Mouse (Mus musculus): ENCODE measurements around the gene Fcho1. TPM values are rescaled to one million over a fixed set of nuclear protein-coding genes. Genes with fewer than 3 reads are reported as not detected.
"Not testable (repeated sequence)": the region's sequence is repeated elsewhere in the genome, so short reads cannot be mapped to it uniquely, and the experiment has no call there.

Gene Fcho1
- 16.6 and 16.9 TPM in 2 replicates for polyA plus RNA-seq (2015; fragmentation: Nextera tagmentation; extraction: Ambion mirVana)

GRCm38 (mm10) chr8:71725122-71725924 lies at the start of gene Fcho1:
Gene Fcho1, minus strand, starts transcription at chr8:71725716.
- no peaks in the 10 kb centered on the region for H3K9me3 ChIP-seq (replicated peaks)
- peak; percentile 82 for DNase-seq
- 1% methylated on average over 50 of the region's 54 CpGs for WGBS (ENCODE audit: insufficient replicate concordance)
- ATAC-seq (ENCODE audit: low read depth): peak; percentile 82
- peaks cover 56% of the 10 kb centered on the region for H3K4me1 ChIP-seq (replicated peaks)
- H3K27me3 ChIP-seq: peaks cover 34% of the 10 kb centered on the region
- H3K4me3 ChIP-seq (replicated peaks): peak within 1 kb of the TSS; percentile 76
- peak within 1 kb of the TSS; percentile 82 for H3K9ac ChIP-seq
- peak within 1 kb of the TSS; percentile 99 for H3K4me2 ChIP-seq
- H3K36me3 ChIP-seq: 0 out of 2 replicates have a peak, but pooled peaks cover 5% of the 10 kb centered on the region
- H3K27ac ChIP-seq: peak within 1 kb of the TSS; percentile 39; the same call in 1 of the 2 replicates

GRCm38 (mm10) chr8:71771336-71771735 lies 45.8 kb upstream of the Fcho1 start:
- DNase-seq (no peak), ATAC-seq (ENCODE audit: low read depth) (no peak)
- Histone ChIP-seq H3K36me3 (no peaks in the 10 kb centered on the region), H3K9ac (no peak overlapping the region), H3K27me3 (no peaks in the 10 kb centered on the region), H3K4me3 (replicated peaks) (no peak overlapping the region), H3K9me3 (replicated peaks) (peaks cover 8% of the 10 kb centered on the region), H3K27ac (no peak overlapping the region), H3K4me1 (replicated peaks) (no peaks in the 10 kb centered on the region), H3K4me2 (no peak overlapping the region)
- 81% methylated on average over 15 of the region's 15 CpGs for WGBS (ENCODE audit: insufficient replicate concordance)

- no peak overlapping the region for H3K9ac ChIP-seq
- H3K4me2 ChIP-seq: no peak overlapping the region
- no peaks in the 10 kb centered on the region for H3K9me3 ChIP-seq (replicated peaks)
- DNase-seq (no peak), ATAC-seq (ENCODE audit: low read depth) (no peak)
- no peak overlapping the region for H3K27ac ChIP-seq
- H3K4me3 ChIP-seq (replicated peaks): no peak overlapping the region
- no peaks in the 10 kb centered on the region for H3K4me1 ChIP-seq (replicated peaks)
- no peaks in the 10 kb centered on the region for H3K36me3 ChIP-seq
- H3K27me3 ChIP-seq: no peaks in the 10 kb centered on the region
- WGBS (ENCODE audit: insufficient replicate concordance): 78% methylated on average over 3 of the region's 3 CpGs
These were observed 33.3 kb upstream of the Fcho1 start for GRCm38 (mm10) chr8:71758816-71759215.

DNA sequence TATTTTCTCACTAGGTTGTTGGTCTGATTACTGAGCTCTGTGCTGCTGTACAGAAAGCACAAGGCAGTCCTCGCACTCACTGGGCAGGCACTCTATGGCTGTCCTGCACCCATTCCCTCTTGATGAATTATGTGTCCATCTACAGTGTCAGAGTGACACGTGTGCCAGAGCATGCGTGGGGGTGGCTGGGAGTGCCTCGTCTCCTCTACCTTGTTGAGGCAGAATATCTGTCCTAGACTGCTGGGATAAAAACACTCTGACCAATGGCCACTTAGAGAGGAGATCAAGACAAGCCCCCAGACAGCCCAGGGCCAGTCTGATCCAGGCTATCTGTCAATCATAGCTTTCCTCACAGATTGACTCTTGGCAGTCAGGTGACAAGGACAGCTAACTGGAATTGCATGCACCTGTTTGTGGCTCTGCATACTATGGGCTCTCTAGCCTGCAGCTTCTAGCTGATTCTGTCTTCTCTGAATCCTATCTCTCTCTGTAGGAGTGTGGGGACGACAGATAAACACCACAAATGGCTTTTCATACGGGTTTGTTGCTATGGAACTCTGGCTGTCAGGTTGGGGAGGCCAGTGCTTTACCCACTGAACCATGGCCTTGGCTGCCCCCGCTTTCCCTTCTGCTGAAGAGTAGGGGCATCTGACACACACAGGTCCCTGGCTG lies 27.5 kb upstream of the Fcho1 start:
- WGBS (ENCODE audit: insufficient replicate concordance): 44% methylated on average over 7 of the region's 7 CpGs

GRCm38 (mm10) chr8:71752263-71752662 lies 26.7 kb upstream of the Fcho1 start:
- not testable (repeated sequence) for DNase-seq; H3K9me3 ChIP-seq (replicated peaks); H3K36me3 ChIP-seq; H3K27ac ChIP-seq; H3K4me3 ChIP-seq (replicated peaks); H3K27me3 ChIP-seq; H3K4me2 ChIP-seq; H3K4me1 ChIP-seq (replicated peaks); ATAC-seq (ENCODE audit: low read depth); H3K9ac ChIP-seq

More for the DNA sequence above, 27.5 kb upstream of the Fcho1 start:
- not testable (repeated sequence) for DNase-seq; H3K4me1 ChIP-seq (replicated peaks); H3K36me3 ChIP-seq; H3K27ac ChIP-seq; H3K9ac ChIP-seq; H3K27me3 ChIP-seq; H3K4me3 ChIP-seq (replicated peaks); H3K9me3 ChIP-seq (replicated peaks); ATAC-seq (ENCODE audit: low read depth); H3K4me2 ChIP-seq

- not testable (repeated sequence) for H3K4me1 ChIP-seq (replicated peaks); DNase-seq; H3K9ac ChIP-seq; H3K4me3 ChIP-seq (replicated peaks); H3K27me3 ChIP-seq; H3K27ac ChIP-seq; ATAC-seq (ENCODE audit: low read depth); H3K4me2 ChIP-seq; H3K9me3 ChIP-seq (replicated peaks); H3K36me3 ChIP-seq
- WGBS (ENCODE audit: insufficient replicate concordance): 42% methylated on average over 2 of the region's 2 CpGs
These were observed 25.9 kb upstream of the Fcho1 start for GRCm38 (mm10) chr8:71751337-71751886.

- not testable (repeated sequence) for DNase-seq; H3K36me3 ChIP-seq; ATAC-seq (ENCODE audit: low read depth); H3K4me2 ChIP-seq; H3K9me3 ChIP-seq (replicated peaks); H3K27me3 ChIP-seq; H3K27ac ChIP-seq; H3K4me1 ChIP-seq (replicated peaks); H3K4me3 ChIP-seq (replicated peaks); H3K9ac ChIP-seq
- WGBS (ENCODE audit: insufficient replicate concordance): 63% methylated on average over 6 of the region's 6 CpGs
These were observed 24.0 kb upstream of the Fcho1 start for GRCm38 (mm10) chr8:71749321-71750075.

- H3K9me3 ChIP-seq (replicated peaks); H3K27me3 ChIP-seq; H3K9ac ChIP-seq; H3K27ac ChIP-seq; H3K4me1 ChIP-seq (replicated peaks); H3K4me2 ChIP-seq; ATAC-seq (ENCODE audit: low read depth); DNase-seq; H3K36me3 ChIP-seq; H3K4me3 ChIP-seq (replicated peaks): not testable (repeated sequence)
These were observed 21.6 kb upstream of the Fcho1 start for GRCm38 (mm10) chr8:71747082-71747481.

- Histone ChIP-seq H3K36me3 (no peaks in the 10 kb centered on the region), H3K9me3 (replicated peaks) (no peaks in the 10 kb centered on the region), H3K27me3 (peaks cover 4% of the 10 kb centered on the region; the same call in 1 of the 2 replicates), H3K4me2 (no peak overlapping the region), H3K4me3 (replicated peaks) (no peak overlapping the region), H3K9ac (no peak overlapping the region), H3K27ac (no peak overlapping the region), H3K4me1 (replicated peaks) (peaks cover 7% of the 10 kb centered on the region; the same call in 1 of the 2 replicates)
- WGBS (ENCODE audit: insufficient replicate concordance): 52% methylated on average over 1 of the region's 1 CpGs
- DNase-seq (no peak), ATAC-seq (ENCODE audit: low read depth) (no peak)
These were observed 19.8 kb upstream of the Fcho1 start for GRCm38 (mm10) chr8:71745322-71745721.

- no peak overlapping the region for H3K4me2 ChIP-seq
These were observed 17.3 kb upstream of the Fcho1 start for GRCm38 (mm10) chr8:71742783-71743182.

DNA sequence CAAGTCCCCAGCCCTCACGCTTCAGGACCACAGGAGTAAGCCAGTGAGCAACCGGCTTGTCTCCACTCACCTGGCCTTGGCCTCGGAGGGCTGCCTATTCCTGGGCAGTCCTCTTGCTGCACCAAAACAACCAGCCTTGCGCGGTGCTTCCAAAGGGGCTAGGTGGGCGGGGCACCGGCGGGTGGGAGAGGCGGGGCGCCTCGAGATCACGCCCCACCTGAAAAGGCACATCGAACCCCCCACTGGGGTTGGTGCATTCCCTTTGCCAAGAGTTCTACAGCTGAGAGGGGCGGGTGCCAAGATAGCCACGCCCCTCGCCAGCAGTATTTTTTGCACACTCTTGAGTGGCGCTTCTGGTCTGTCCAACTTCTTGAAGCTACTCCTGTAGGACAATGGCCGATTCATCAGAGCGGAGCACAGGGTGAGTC lies 16.2 kb upstream of the Fcho1 start:
- DNase-seq: no peak

More at GRCm38 (mm10) chr8:71742783-71743182, 17.3 kb upstream of the Fcho1 start:
- 54% methylated on average over 2 of the region's 2 CpGs for WGBS (ENCODE audit: insufficient replicate concordance)
- no peak for DNase-seq
- peaks cover 7% of the 10 kb centered on the region; the same call in 1 of the 2 replicates for H3K4me1 ChIP-seq (replicated peaks)
- H3K4me3 ChIP-seq (replicated peaks): no peak overlapping the region
- peaks cover 4% of the 10 kb centered on the region; the same call in 1 of the 2 replicates for H3K27me3 ChIP-seq
- no peaks in the 10 kb centered on the region for H3K9me3 ChIP-seq (replicated peaks)
- no peak overlapping the region for H3K9ac ChIP-seq
- no peak for ATAC-seq (ENCODE audit: low read depth)
- H3K27ac ChIP-seq: no peak overlapping the region
- no peaks in the 10 kb centered on the region for H3K36me3 ChIP-seq

More for the DNA sequence above, 16.2 kb upstream of the Fcho1 start:
- no peaks in the 10 kb centered on the region for H3K9me3 ChIP-seq (replicated peaks)
- no peak overlapping the region for H3K9ac ChIP-seq
- peaks cover 4% of the 10 kb centered on the region; the same call in 1 of the 2 replicates for H3K27me3 ChIP-seq
- 9% methylated on average over 19 of the region's 19 CpGs for WGBS (ENCODE audit: insufficient replicate concordance)
- ATAC-seq (ENCODE audit: low read depth): peak; percentile 36
- H3K4me3 ChIP-seq (replicated peaks): no peak overlapping the region
- H3K36me3 ChIP-seq: no peaks in the 10 kb centered on the region
- peaks cover 7% of the 10 kb centered on the region; the same call in 1 of the 2 replicates for H3K4me1 ChIP-seq (replicated peaks)
- H3K27ac ChIP-seq: no peak overlapping the region
- peak overlapping the region; percentile 43 for H3K4me2 ChIP-seq

Measured in liver, embryonic 13.5 days (tissue).